9 mouse cellular contexts compared by ENCODE assay signal in genomic region chr11:74768045-74768444, GRCm38 (mm10). TPM values are rescaled to one million over a fixed set of nuclear protein-coding genes. Genes with fewer than 3 reads are reported as not detected.
A peak's percentile ranks its signal among the peaks of the same experiment; 100 is the strongest.
DNase-seq lines count a peak whose midpoint lies in the region; ATAC-seq and TF ChIP-seq lines count a peak whose summit lies in the region.
"Had no signal": no experiment of that assay in that cellular context is flagged by ENCODE, and none has a peak within 500 bp of the region (broad histone marks: within the 10 kb centered on the region; RNA-seq: fewer than 3 reads in every experiment).

No protein-coding gene starts in this region.

- H3K27me3 ChIP-seq in heart, embryonic 12.5 days (replicated peaks) = no peaks in the 10 kb centered on the region
- H3K27me3 ChIP-seq in heart, postnatal 0 days (ENCODE audit: control insufficient read depth, insufficient read depth, low read length) = no peaks in the 10 kb centered on the region
- H3K27me3 ChIP-seq: embryonic facial prominence, embryonic 15.5 days had no signal

- H3K9ac ChIP-seq in heart, embryonic 12.5 days = no peak overlapping the region
- no peak overlapping the region for H3K9ac ChIP-seq in heart, postnatal 0 days (replicated peaks; ENCODE audit: low read depth, low read length)
- H3K9ac ChIP-seq: embryonic facial prominence, embryonic 15.5 days had no signal

- DNase-seq in heart, adult 8-10 months (ENCODE audit: low spot score) = no peak
- peak; percentile 71 for DNase-seq in A20 (ENCODE audit: low read depth, low spot score)
- peak; percentile 46 for DNase-seq in MEL-GATA-1-ER (ENCODE audit: extremely low read depth, low read depth)
- DNase-seq in heart, postnatal 0 days (ENCODE audit: low spot score) = no peak
- DNase-seq in thymus, postnatal 4 days = peak; percentile 81

- no peaks in the 10 kb centered on the region for H3K9me3 ChIP-seq in heart, embryonic 12.5 days (replicated peaks)
- H3K9me3 ChIP-seq in heart, postnatal 0 days (replicated peaks; ENCODE audit: control insufficient read depth, low read length) = no peaks in the 10 kb centered on the region
- H3K9me3 ChIP-seq: embryonic facial prominence, embryonic 15.5 days had no signal

- 37% methylated on average over 6 of the region's 6 CpGs for WGBS in heart, embryonic 12.5 days
- 37% methylated on average over 6 of the region's 6 CpGs for WGBS in heart, postnatal 0 days

- H3K4me2 ChIP-seq in heart, embryonic 12.5 days = no peak overlapping the region
- H3K4me2 ChIP-seq in heart, postnatal 0 days (ENCODE audit: low read depth, low read length) = no peak overlapping the region
- H3K4me2 ChIP-seq: embryonic facial prominence, embryonic 15.5 days had no signal

- no peaks in the 10 kb centered on the region for H3K36me3 ChIP-seq in heart, embryonic 12.5 days
- no peaks in the 10 kb centered on the region for H3K36me3 ChIP-seq in heart, postnatal 0 days (replicated peaks; ENCODE audit: control insufficient read depth, insufficient read depth, low read length)
- H3K36me3 ChIP-seq: embryonic facial prominence, embryonic 15.5 days had no signal

- H3K27ac ChIP-seq in heart, embryonic 12.5 days (ENCODE audit: poor library complexity, severe bottlenecking) = peak overlapping the region; percentile 21; the same call in 1 of the 2 replicates
- peak overlapping the region; percentile 58 for H3K27ac ChIP-seq in heart, postnatal 0 days (ENCODE audit: low read depth)
- H3K27ac ChIP-seq: embryonic facial prominence, embryonic 15.5 days had no signal

- no peak overlapping the region for H3K4me3 ChIP-seq in heart, embryonic 12.5 days
- H3K4me3 ChIP-seq in heart, postnatal 0 days (ENCODE audit: low read depth, low read length) = no peak overlapping the region
- H3K4me3 ChIP-seq: embryonic facial prominence, embryonic 15.5 days had no signal

- peaks cover 21% of the 10 kb centered on the region for H3K4me1 ChIP-seq in heart, embryonic 12.5 days (replicated peaks)
- peaks cover 11% of the 10 kb centered on the region for H3K4me1 ChIP-seq in heart, postnatal 0 days (ENCODE audit: control insufficient read depth, insufficient read depth)

- TF ChIP-seq CTCF in heart, postnatal 0 days (IDR thresholded peaks at IDR 0.05; ENCODE audit: low read depth) = peak; percentile 50

- no peak for TF ChIP-seq EP300 in heart, postnatal 0 days (IDR thresholded peaks at IDR 0.05; ENCODE audit: low read depth)

- ATAC-seq in heart, embryonic 12.5 days (ENCODE audit: insufficient number of reproducible peaks, low FRiP score) = no peak
- ATAC-seq in heart, postnatal 0 days (ENCODE audit: insufficient read depth, low read depth) = no peak
- 0 out of 2 replicates have a peak, but pooled peaks have one; percentile 33 for ATAC-seq in megakaryocyte progenitor cell, adult 5-6 weeks (replicated peaks; ENCODE audit: poor library complexity)
- no peak for ATAC-seq in granulocyte monocyte progenitor cell, adult 5-6 weeks (replicated peaks; ENCODE audit: poor library complexity, severe bottlenecking)

RNA-seq across cellular contexts. Expression of gene Mettl16, which starts 2.6 kb away (rescaled TPM):
- 34.6 and 37.0 TPM in 2 replicates for polyA plus RNA-seq in heart, embryonic 12.5 days (2016; fragmentation: Nextera tagmentation; extraction: Ambion mirVana)
- total RNA-seq in heart, adult 8-10 months (2022) = 10 to 100 TPM; 16.2 to 19.9 (median 17.3) TPM
- 3.6 and 5.2 TPM in 2 replicates for total RNA-seq in heart, postnatal 0 days (2014; rRNA removed; ENCODE audit: low replicate concordance)
- 12.7 and 16.2 TPM in 2 replicates for polyA plus RNA-seq in heart, postnatal 0 days (2015; fragmentation: Nextera tagmentation; extraction: Ambion mirVana)
- total RNA-seq in megakaryocyte progenitor cell, adult 5-6 weeks (2015) = 13.9 and 14.3 TPM in 2 replicates
- total RNA-seq in megakaryocyte progenitor cell, adult 5-6 weeks (2017) = 36.2 and 45.6 TPM in 2 replicates
- 16.2 and 18.0 TPM in 2 replicates for total RNA-seq in granulocyte monocyte progenitor cell, adult 5-6 weeks (2014; fragmentation: Nextera tagmentation)
- 43.8 and 47.0 TPM in 2 replicates for total RNA-seq in granulocyte monocyte progenitor cell, adult 5-6 weeks (2017)

RNA-seq across cellular contexts. Expression of gene Pafah1b1, which starts 43.6 kb away (rescaled TPM):
- polyA plus RNA-seq in heart, embryonic 12.5 days (2016; fragmentation: Nextera tagmentation; extraction: Ambion mirVana) = 57.7 and 63.4 TPM in 2 replicates
- total RNA-seq in heart, adult 8-10 months (2022) = 100 to 1,000 TPM; 183 to 223 (median 209) TPM
- 78.4 and 94.3 TPM in 2 replicates for total RNA-seq in heart, postnatal 0 days (2014; rRNA removed; ENCODE audit: low replicate concordance)
- polyA plus RNA-seq in heart, postnatal 0 days (2015; fragmentation: Nextera tagmentation; extraction: Ambion mirVana) = 62.9 and 69.4 TPM in 2 replicates
- total RNA-seq in megakaryocyte progenitor cell, adult 5-6 weeks (2015) = 47.4 and 49.4 TPM in 2 replicates
- total RNA-seq in megakaryocyte progenitor cell, adult 5-6 weeks (2017) = 49.0 and 51.1 TPM in 2 replicates
- total RNA-seq in granulocyte monocyte progenitor cell, adult 5-6 weeks (2014; fragmentation: Nextera tagmentation) = 35.1 and 40.4 TPM in 2 replicates
- 54.1 and 77.2 TPM in 2 replicates for total RNA-seq in granulocyte monocyte progenitor cell, adult 5-6 weeks (2017)

Comparison
In these comparisons a context has a peak if more than half of its experiments do, and no peak if none do; other contexts are left out.
1. DNase-seq: peak in A20 (single experiment), MEL-GATA-1-ER (single experiment) and thymus, postnatal 4 days (single experiment); none in heart, adult 8-10 months (single experiment) and heart, postnatal 0 days (single experiment).